Mouse (Mus musculus): ENCODE data around the gene Hes7.

The Hes7 gene

GRCm38 (mm10) chr11:69151004-69151403, 30.8 kb downstream of the Hes7 start:
- DNase-seq, result no peak

GRCm38 (mm10) chr11:69153831-69154230, 33.6 kb downstream of the Hes7 start:
- DNase-seq, result no peak

GRCm38 (mm10) chr11:69155351-69155750, 35.1 kb downstream of the Hes7 start:
- no peak for DNase-seq

- DNase-seq, result no peak
Observed at GRCm38 (mm10) chr11:69156800-69157199, 36.6 kb downstream of the Hes7 start, which contains the start of gene Alox12b. Gene Alox12b (plus strand): TSS chr11:69156989.

- DNase-seq, result peak; percentile 58
Observed at GRCm38 (mm10) chr11:69169313-69169712, 49.1 kb downstream of the Hes7 start.

- no peak for DNase-seq
Observed at GRCm38 (mm10) chr11:69171626-69172025, 51.4 kb downstream of the Hes7 start.

- DNase-seq, result no peak
Observed at GRCm38 (mm10) chr11:69172606-69173005, 52.4 kb downstream of the Hes7 start.

All from right cerebral cortex, postnatal 25 days (tissue).